Mouse (Mus musculus) cerebellum, adult 2 months (tissue): ENCODE data around the gene Pole4. TPM values are rescaled to one million over a fixed set of nuclear protein-coding genes. Genes with fewer than 3 reads are reported as not detected.

Experiments
- DNase-seq, 2 experiments: peaks; one replicate each; pipeline ENCODE4 v3.0.0; 2021
- H3K27ac ChIP-seq: fragments of 200-500 bp; 2 replicates; pipeline ENCODE4 v1.5.1; 2012; ENCODE audit warnings: low read length, control low read depth, inconsistent platforms; ENCODE audit not compliant: insufficient read depth
- H3K27me3 ChIP-seq: fragments of 200-500 bp; 2 replicates; pipeline ENCODE4 v1.6.1; 2012; ENCODE audit warnings: inconsistent platforms, mild to moderate bottlenecking, low read length, moderate library complexity; ENCODE audit not compliant: control insufficient read depth, insufficient read depth
- H3K4me1 ChIP-seq: fragments of 200-500 bp; 2 replicates; pipeline ENCODE4 v1.6.1; 2011; ENCODE audit warnings: low read length; ENCODE audit not compliant: control insufficient read depth, insufficient read depth
- H3K4me3 ChIP-seq: fragments of 200-500 bp; replicated peaks from 2 replicates; pipeline ENCODE3; 2011; ENCODE audit warnings: mild to moderate bottlenecking, low read depth, low read length, control low read depth; ENCODE audit not compliant: insufficient read depth
- CTCF ChIP-seq: fragments of 200-500 bp; IDR thresholded peaks from 2 replicates; pipeline ENCODE4 v1.5.1; 2011; ENCODE audit warnings: low read depth, mild to moderate bottlenecking, control low read depth, low read length, moderate library complexity, borderline replicate concordance; ENCODE audit not compliant: insufficient read depth
- POLR2A ChIP-seq: fragments of 200-500 bp; IDR thresholded peaks from 2 replicates; pipeline ENCODE4 v1.6.1; 2011; ENCODE audit warnings: low read length, control low read depth, borderline replicate concordance; ENCODE audit not compliant: insufficient read depth
- WGBS: fragments of 180-500 bp; shearing (Covaris S2); methylation state at CpG from one replicate; pipeline ENCODE4 v1.1.7; 2018; 5-methylcytosine and 5-hydroxymethylcytosine counted together
- polyA plus RNA-seq: library from polyadenylated mRNA; depleted of rRNA; stranded (reverse); fragments of >200 nt; gene quantifications from 2 replicates; pipeline ENCODE4 v1.2.3, GENCODE M21; 2012

Pole4 gene
- polyA plus RNA-seq, 1 experiment, result 30.1 TPM

GRCm38 (mm10) chr6:82735347-82735746 is 30.2 kb upstream of the Pole4 start:
- TF ChIP-seq POLR2A, result no peak
- TF ChIP-seq CTCF, result no peak; the same call in 1 of the 2 replicates
- Histone ChIP-seq H3K27ac (no peak overlapping the region), H3K4me1 (no peaks in the 10 kb centered on the region), H3K27me3 (no peaks in the 10 kb centered on the region), H3K4me3 (no peak overlapping the region)
- no peak for DNase-seq
- WGBS, result 75% methylated on average over 7 of the region's 7 CpGs

- 85% methylated on average over 21 of the region's 21 CpGs for WGBS
- no peak overlapping the region for H3K4me3 ChIP-seq
- H3K27ac ChIP-seq, result no peak overlapping the region
- TF ChIP-seq CTCF (no peak), POLR2A (no peak)
- DNase-seq, result no peak
- H3K4me1 ChIP-seq, result no peaks in the 10 kb centered on the region
- no peaks in the 10 kb centered on the region for H3K27me3 ChIP-seq
Measured at GRCm38 (mm10) chr6:82728635-82729034, 23.5 kb upstream of the Pole4 start.

- no peak for DNase-seq
- H3K4me1 ChIP-seq, result no peaks in the 10 kb centered on the region
- no peaks in the 10 kb centered on the region for H3K27me3 ChIP-seq
- 92% methylated on average over 13 of the region's 13 CpGs for WGBS
- H3K4me3 ChIP-seq, result no peak overlapping the region
- H3K27ac ChIP-seq, result no peak overlapping the region
- TF ChIP-seq CTCF (no peak), POLR2A (no peak)
Measured at GRCm38 (mm10) chr6:82727206-82727605, 22.0 kb upstream of the Pole4 start.

GRCm38 (mm10) chr6:82723321-82723720 is 18.2 kb upstream of the Pole4 start:
- Histone ChIP-seq H3K4me1 (no peaks in the 10 kb centered on the region), H3K27ac (no peak overlapping the region), H3K4me3 (no peak overlapping the region), H3K27me3 (no peaks in the 10 kb centered on the region)
- DNase-seq, result no peak
- TF ChIP-seq POLR2A, result no peak
- no peak for TF ChIP-seq CTCF
- WGBS, result 61% methylated on average over 5 of the region's 5 CpGs

- no peak for DNase-seq
- TF ChIP-seq POLR2A (no peak), CTCF (no peak)
- Histone ChIP-seq H3K27ac (no peak overlapping the region), H3K27me3 (no peaks in the 10 kb centered on the region), H3K4me1 (0 out of 2 replicates have a peak, but pooled peaks cover 3% of the 10 kb centered on the region), H3K4me3 (no peak overlapping the region)
- WGBS, result 87% methylated on average over 4 of the region's 4 CpGs
Measured at GRCm38 (mm10) chr6:82716126-82716525, 11.0 kb upstream of the Pole4 start.

GRCm38 (mm10) chr6:82715653-82716052 is 10.5 kb upstream of the Pole4 start:
- no peak overlapping the region for H3K27ac ChIP-seq
- no peak overlapping the region for H3K4me3 ChIP-seq
- DNase-seq, result no peak
- H3K27me3 ChIP-seq, result no peaks in the 10 kb centered on the region
- 0 out of 2 replicates have a peak, but pooled peaks cover 3% of the 10 kb centered on the region for H3K4me1 ChIP-seq
- no peak for TF ChIP-seq CTCF
- WGBS, result 74% methylated on average over 3 of the region's 3 CpGs

GRCm38 (mm10) chr6:82715253-82715652 is 10.1 kb upstream of the Pole4 start:
- Histone ChIP-seq H3K27me3 (no peaks in the 10 kb centered on the region), H3K4me1 (0 out of 2 replicates have a peak, but pooled peaks cover 3% of the 10 kb centered on the region), H3K27ac (no peak overlapping the region), H3K4me3 (no peak overlapping the region)
- no peak for TF ChIP-seq POLR2A
- no peak for TF ChIP-seq CTCF
- WGBS, result 36% methylated on average over 6 of the region's 6 CpGs
- no peak for DNase-seq

GRCm38 (mm10) chr6:82714841-82715240 is 9.7 kb upstream of the Pole4 start:
- H3K27me3 ChIP-seq, result no peaks in the 10 kb centered on the region
- 0 out of 2 replicates have a peak, but pooled peaks cover 3% of the 10 kb centered on the region for H3K4me1 ChIP-seq
- H3K27ac ChIP-seq, result no peak overlapping the region
- no peak for DNase-seq
- 42% methylated on average over 5 of the region's 5 CpGs for WGBS
- no peak overlapping the region for H3K4me3 ChIP-seq
- TF ChIP-seq CTCF, result no peak
- no peak for TF ChIP-seq POLR2A

- TF ChIP-seq POLR2A (no peak), CTCF (peak; percentile 79)
- Histone ChIP-seq H3K27ac (no peak overlapping the region), H3K4me1 (0 out of 2 replicates have a peak, but pooled peaks cover 3% of the 10 kb centered on the region), H3K27me3 (no peaks in the 10 kb centered on the region), H3K4me3 (no peak overlapping the region)
- 9% methylated on average over 3 of the region's 3 CpGs for WGBS
- peak; percentile 47 to 70 for DNase-seq
Measured at GRCm38 (mm10) chr6:82714243-82714642, 9.1 kb upstream of the Pole4 start.
